Mouse (Mus musculus): ENCODE measurements around the gene Rps6. TPM values are rescaled to one million over a fixed set of nuclear protein-coding genes. Genes with fewer than 3 reads are reported as not detected.

The Rps6 gene
- 3,155 TPM for polyA plus RNA-seq (2015; fragmentation: Illumina TruSeq; extraction: RNeasy Lipid Tissue Mini Kit (QIAGEN cat#74804); ENCODE audit: insufficient read depth, low replicate concordance)

GRCm38 (mm10) chr4:86857113-86858069 lies at the start of gene Rps6:
Rps6 (minus strand) TSS chr4:86857412.

GRCm38 (mm10) chr4:86874146-86874847 lies 17.1 kb upstream of the Rps6 start, which contains the start of gene Acer2:
Acer2 (plus strand) TSS chr4:86874396.

Other genes with a start within 250 kb of the Rps6 start
- gene Haus6, start 245.4 kb downstream of the Rps6 start, polyA plus RNA-seq (2015; fragmentation: Illumina TruSeq; extraction: RNeasy Lipid Tissue Mini Kit (QIAGEN cat#74804); ENCODE audit: insufficient read depth, low replicate concordance) = 21.7 TPM
- 46.8 TPM for gene Plin2, start 187.4 kb downstream of the Rps6 start, polyA plus RNA-seq (2015; fragmentation: Illumina TruSeq; extraction: RNeasy Lipid Tissue Mini Kit (QIAGEN cat#74804); ENCODE audit: insufficient read depth, low replicate concordance)
- gene Dennd4c, start 108.9 kb downstream of the Rps6 start, polyA plus RNA-seq (2015; fragmentation: Illumina TruSeq; extraction: RNeasy Lipid Tissue Mini Kit (QIAGEN cat#74804); ENCODE audit: insufficient read depth, low replicate concordance) = 18.8 TPM
- gene Acer2, start 17.0 kb upstream of the Rps6 start, polyA plus RNA-seq (2015; fragmentation: Illumina TruSeq; extraction: RNeasy Lipid Tissue Mini Kit (QIAGEN cat#74804); ENCODE audit: insufficient read depth, low replicate concordance) = 4.2 TPM